Mouse (Mus musculus) thymus, adult 2 months (tissue): ENCODE results near the gene 4930452B06Rik. TPM values are rescaled to one million over a fixed set of nuclear protein-coding genes. Genes with fewer than 3 reads are reported as not detected.

Source experiments
- DNase-seq: peaks from one replicate; pipeline ENCODE4 v3.0.0; 2021
- H3K27ac ChIP-seq: fragments of 200-500 bp; 2 replicates; pipeline ENCODE4 v1.5.1; 2012; ENCODE audit warnings: low read length, control low read depth; ENCODE audit not compliant: control insufficient read depth, insufficient read depth
- H3K27me3 ChIP-seq: fragments of 200-500 bp; 2 replicates; pipeline ENCODE4 v1.6.1; 2012; ENCODE audit warnings: mild to moderate bottlenecking, low read length, moderate library complexity, mixed read lengths; ENCODE audit not compliant: control insufficient read depth, insufficient read depth
- H3K36me3 ChIP-seq: fragments of 200-500 bp; 2 replicates; pipeline ENCODE4 v1.6.1; 2012; ENCODE audit warnings: mild to moderate bottlenecking, low read length, moderate library complexity; ENCODE audit not compliant: control insufficient read depth, insufficient read depth
- H3K4me1 ChIP-seq: fragments of 200-500 bp; replicated peaks from 2 replicates; pipeline ENCODE4 v1.6.1; 2012; ENCODE audit warnings: low read length; ENCODE audit not compliant: control insufficient read depth, insufficient read depth
- H3K4me3 ChIP-seq: fragments of 200-500 bp; 2 replicates; pipeline ENCODE4 v1.5.1; 2012; ENCODE audit warnings: mild to moderate bottlenecking, low read length, control low read depth, moderate library complexity; ENCODE audit not compliant: control insufficient read depth, insufficient read depth
- CTCF ChIP-seq: fragments of 200-500 bp; IDR thresholded peaks from 2 replicates; pipeline ENCODE4 v1.5.1; 2012; ENCODE audit warnings: mild to moderate bottlenecking, control low read depth, low read length, moderate library complexity, borderline replicate concordance; ENCODE audit not compliant: control insufficient read depth, poor library complexity, insufficient read depth; ENCODE audit errors: extremely low read depth
- POLR2A ChIP-seq: fragments of 200-500 bp; IDR thresholded peaks from 2 replicates; pipeline ENCODE4 v1.6.1; 2012; ENCODE audit warnings: mild to moderate bottlenecking, low read length, control low read depth, moderate library complexity; ENCODE audit not compliant: control insufficient read depth, poor library complexity, insufficient read depth; ENCODE audit errors: extremely low read depth
- WGBS: fragments of 180-500 bp; shearing (Covaris S2); methylation state at CpG from one replicate; pipeline ENCODE4 v1.1.7; 2018; 5-methylcytosine and 5-hydroxymethylcytosine counted together
- polyA plus RNA-seq: library from polyadenylated mRNA; depleted of rRNA; stranded (reverse); fragments of >200 nt; gene quantifications from 2 replicates; pipeline ENCODE4 v1.2.3, GENCODE M21; 2012

Gene 4930452B06Rik
- polyA plus RNA-seq, 1 experiment = 1.1 TPM

- 99% methylated on average over 2 of the region's 2 CpGs for WGBS
- Histone ChIP-seq H3K27me3 (no peaks in the 10 kb centered on the region), H3K36me3 (no peaks in the 10 kb centered on the region), H3K4me3 (no peak overlapping the region), H3K27ac (no peak overlapping the region), H3K4me1 (no peaks in the 10 kb centered on the region)
- TF ChIP-seq POLR2A (no peak), CTCF (no peak)
- no peak for DNase-seq
Measured at GRCm38 (mm10) chr14:8444363-8444762, 221.7 kb downstream of the 4930452B06Rik start.

GRCm38 (mm10) chr14:8442691-8443090 is 223.3 kb downstream of the 4930452B06Rik start:
- Histone ChIP-seq H3K36me3 (no peaks in the 10 kb centered on the region), H3K4me1 (no peaks in the 10 kb centered on the region), H3K27ac (no peak overlapping the region), H3K27me3 (no peaks in the 10 kb centered on the region), H3K4me3 (no peak overlapping the region)
- DNase-seq = no peak
- TF ChIP-seq CTCF = no peak
- no peak for TF ChIP-seq POLR2A
- 97% methylated on average over 3 of the region's 3 CpGs for WGBS

GRCm38 (mm10) chr14:8441623-8442022 is 224.4 kb downstream of the 4930452B06Rik start:
- H3K4me3 ChIP-seq = no peak overlapping the region
- TF ChIP-seq POLR2A (no peak), CTCF (no peak)
- H3K27ac ChIP-seq = no peak overlapping the region
- no peaks in the 10 kb centered on the region for H3K4me1 ChIP-seq
- WGBS = 55% methylated on average over 3 of the region's 3 CpGs
- H3K36me3 ChIP-seq = no peaks in the 10 kb centered on the region
- DNase-seq = no peak
- no peaks in the 10 kb centered on the region for H3K27me3 ChIP-seq

GRCm38 (mm10) chr14:8430611-8431230 is 235.3 kb downstream of the 4930452B06Rik start:
- H3K36me3 ChIP-seq = no peaks in the 10 kb centered on the region
- H3K27ac ChIP-seq = no peak overlapping the region
- H3K4me3 ChIP-seq = no peak overlapping the region
- TF ChIP-seq CTCF (no peak), POLR2A (no peak)
- no peaks in the 10 kb centered on the region for H3K27me3 ChIP-seq
- DNase-seq = no peak
- H3K4me1 ChIP-seq = no peaks in the 10 kb centered on the region; the same call in 1 of the 2 replicates
- WGBS = 90% methylated on average over 6 of the region's 6 CpGs

GRCm38 (mm10) chr14:8429767-8430166 is 236.3 kb downstream of the 4930452B06Rik start:
- Histone ChIP-seq H3K4me3 (no peak overlapping the region), H3K27ac (no peak overlapping the region), H3K27me3 (no peaks in the 10 kb centered on the region), H3K4me1 (no peaks in the 10 kb centered on the region; the same call in 1 of the 2 replicates), H3K36me3 (no peaks in the 10 kb centered on the region)
- no peak for DNase-seq
- 91% methylated on average over 2 of the region's 2 CpGs for WGBS
- no peak for TF ChIP-seq CTCF
- no peak for TF ChIP-seq POLR2A

GRCm38 (mm10) chr14:8422833-8423232 is 243.2 kb downstream of the 4930452B06Rik start:
- Histone ChIP-seq H3K27me3 (no peaks in the 10 kb centered on the region), H3K36me3 (no peaks in the 10 kb centered on the region), H3K4me1 (no peaks in the 10 kb centered on the region), H3K4me3 (no peak overlapping the region), H3K27ac (no peak overlapping the region)
- no peak for TF ChIP-seq POLR2A
- TF ChIP-seq CTCF = no peak
- no peak for DNase-seq
- 97% methylated on average over 3 of the region's 3 CpGs for WGBS

GRCm38 (mm10) chr14:8421199-8421787 is 244.7 kb downstream of the 4930452B06Rik start:
- no peak for DNase-seq
- H3K27me3 ChIP-seq = no peaks in the 10 kb centered on the region
- no peak for TF ChIP-seq POLR2A
- no peak overlapping the region for H3K27ac ChIP-seq
- no peaks in the 10 kb centered on the region for H3K4me1 ChIP-seq
- no peak overlapping the region for H3K4me3 ChIP-seq
- 30% methylated on average over 10 of the region's 10 CpGs for WGBS
- H3K36me3 ChIP-seq = no peaks in the 10 kb centered on the region
